Mouse (Mus musculus) liver, adult (tissue): ENCODE measurements around the gene Schip1.

Experiments
- GATA4 ChIP-seq: IDR thresholded peaks from 2 replicates; pipeline ENCODE4 v1.6.1; 2014; ENCODE audit warnings: mild to moderate bottlenecking, low read length; ENCODE audit not compliant: insufficient replicate concordance

Gene Schip1

DNA sequence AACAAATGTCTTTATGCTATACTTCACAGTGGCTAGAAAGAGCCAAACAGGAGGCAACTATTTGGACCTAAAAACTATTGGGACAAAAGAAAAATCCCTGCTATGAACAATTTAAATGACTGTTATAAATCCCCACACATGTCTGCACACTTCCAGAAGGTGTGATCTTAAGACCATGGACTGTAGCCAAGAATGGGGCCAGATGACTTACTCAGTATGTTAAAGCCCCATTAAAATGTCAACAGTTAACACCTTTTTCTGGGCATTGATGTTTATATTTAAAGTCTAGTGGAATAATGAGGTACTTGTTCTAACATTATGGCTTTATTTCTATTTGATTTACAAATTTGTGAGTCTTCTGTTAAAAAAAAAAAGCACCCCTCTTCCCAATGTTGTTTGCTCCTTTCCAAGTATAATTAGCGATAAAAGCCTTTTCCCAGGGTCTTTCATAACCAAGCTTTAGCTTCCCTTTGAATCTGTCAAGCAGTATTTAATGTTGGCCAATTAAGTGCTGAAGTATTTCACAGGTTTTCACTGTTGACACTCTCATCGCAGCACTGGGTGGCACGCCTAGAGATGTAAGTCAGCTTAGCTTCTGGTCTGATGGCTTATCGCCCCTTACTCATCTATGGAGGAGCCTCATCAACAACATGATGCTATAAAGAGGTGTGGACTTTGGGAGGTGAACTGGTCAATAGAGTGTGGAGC is 32.3 kb downstream of the Schip1 start:
- no peak for TF ChIP-seq GATA4

- no peak for TF ChIP-seq GATA4
These were observed 36.7 kb downstream of the Schip1 start for GRCm38 (mm10) chr3:68101343-68101742.

GRCm38 (mm10) chr3:68105081-68105685 is 40.6 kb downstream of the Schip1 start:
- TF ChIP-seq GATA4: no peak

DNA sequence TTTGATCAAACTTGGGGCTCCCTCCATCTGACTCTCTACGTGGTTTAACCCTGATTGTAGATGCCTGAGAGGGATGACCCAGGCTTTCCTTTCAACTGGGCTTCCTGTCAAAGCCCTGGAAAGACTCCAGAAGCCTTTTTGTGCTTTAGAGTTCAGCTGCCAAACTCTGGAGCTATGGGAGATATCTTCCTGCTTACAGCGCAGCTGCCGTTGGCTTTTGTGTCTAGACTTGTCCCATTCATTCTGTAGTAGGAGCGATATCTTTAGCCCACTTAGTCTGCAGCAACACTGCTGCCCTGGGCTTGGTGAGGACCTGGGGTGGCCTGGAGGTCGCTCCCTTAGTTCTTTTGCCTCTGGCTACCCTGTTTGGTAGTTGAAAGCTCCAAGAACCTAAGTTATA is 56.7 kb downstream of the Schip1 start:
- TF ChIP-seq GATA4: no peak

DNA sequence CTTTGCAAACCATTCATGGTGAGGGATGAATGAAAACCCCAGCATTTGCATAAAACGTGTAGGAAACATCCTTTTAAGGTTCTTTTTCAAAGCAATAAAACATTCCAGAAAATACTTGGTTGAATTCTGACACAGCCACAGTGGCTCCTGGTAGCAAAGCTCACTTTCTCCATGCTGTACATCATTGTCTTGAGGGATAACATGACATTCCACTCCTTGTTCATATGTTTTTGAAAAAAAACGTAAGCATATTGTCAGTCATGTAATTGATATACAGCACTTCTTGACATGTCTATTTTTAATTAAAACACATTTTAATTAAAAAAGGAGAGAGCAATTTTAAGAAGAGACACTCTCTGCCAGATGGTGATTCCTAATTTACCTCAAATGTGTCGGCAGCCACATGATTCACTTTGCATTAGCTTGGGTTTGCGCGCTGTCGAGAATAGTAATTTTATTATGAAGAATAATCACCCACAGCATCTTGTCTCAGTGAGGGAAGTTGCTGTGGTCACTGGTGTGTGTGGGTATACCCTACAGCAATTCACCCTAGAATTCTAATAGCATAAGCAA is 61.8 kb downstream of the Schip1 start:
- TF ChIP-seq GATA4: no peak

- TF ChIP-seq GATA4: no peak
These were observed 65.8 kb downstream of the Schip1 start for GRCm38 (mm10) chr3:68130386-68130785.

DNA sequence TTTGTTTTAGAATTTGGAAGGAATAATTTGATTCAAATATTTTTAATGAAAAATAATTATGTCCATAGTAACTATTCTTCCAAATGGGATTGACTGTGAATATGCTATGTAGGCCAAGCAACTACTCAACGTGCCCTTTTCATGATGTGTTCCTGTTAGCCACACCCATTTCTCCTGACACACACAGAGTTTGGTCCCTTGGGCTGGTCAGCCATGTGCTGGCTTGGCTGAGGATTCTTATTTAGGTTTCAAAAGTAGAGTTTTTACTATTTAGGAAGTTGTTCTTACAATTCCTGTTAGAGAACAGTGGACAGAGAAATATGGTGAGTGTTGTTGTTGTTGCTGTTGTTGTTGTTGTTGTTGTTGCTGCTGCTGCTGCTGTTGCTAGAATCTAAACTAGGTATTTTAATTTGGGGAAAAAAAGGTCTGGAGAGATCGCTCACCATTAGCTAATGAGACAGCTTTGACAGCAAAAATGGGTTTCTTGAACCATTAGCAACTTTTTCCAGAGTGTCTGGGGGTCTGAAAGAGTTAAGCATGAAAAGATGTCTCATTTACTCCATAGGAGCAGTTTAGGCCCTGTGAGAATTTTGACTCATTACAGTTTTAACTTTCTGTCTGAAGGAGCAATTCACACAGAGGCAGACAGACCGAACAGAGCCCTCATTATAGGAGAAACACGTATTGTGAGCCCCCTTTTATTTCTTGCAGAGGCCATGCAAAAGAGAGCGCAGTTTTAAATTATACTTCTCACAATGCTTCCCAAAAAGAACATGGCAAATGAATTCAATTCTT is 74.4 kb downstream of the Schip1 start:
- TF ChIP-seq GATA4: no peak

- no peak for TF ChIP-seq GATA4
These were observed 86.1 kb downstream of the Schip1 start for GRCm38 (mm10) chr3:68150688-68151087.

DNA sequence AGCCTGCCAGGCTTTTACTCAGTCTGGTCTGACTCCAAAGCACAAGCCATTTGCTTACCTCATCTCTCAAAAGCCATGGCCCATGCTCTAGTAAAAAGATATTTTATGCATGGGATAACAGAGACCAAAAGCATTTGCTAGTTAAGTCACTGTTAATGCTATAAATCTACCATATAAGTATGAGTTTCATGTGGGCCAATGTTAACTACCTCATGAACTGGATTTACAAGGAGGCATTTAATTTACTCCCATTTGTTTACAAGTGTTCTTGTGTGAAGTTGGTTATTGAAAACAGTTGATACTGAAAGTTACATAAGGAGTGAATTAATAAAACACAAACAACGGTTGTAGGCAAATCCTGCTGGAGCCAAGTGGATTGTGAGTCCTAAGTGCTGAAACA is 95.6 kb downstream of the Schip1 start:
- TF ChIP-seq GATA4: no peak

DNA sequence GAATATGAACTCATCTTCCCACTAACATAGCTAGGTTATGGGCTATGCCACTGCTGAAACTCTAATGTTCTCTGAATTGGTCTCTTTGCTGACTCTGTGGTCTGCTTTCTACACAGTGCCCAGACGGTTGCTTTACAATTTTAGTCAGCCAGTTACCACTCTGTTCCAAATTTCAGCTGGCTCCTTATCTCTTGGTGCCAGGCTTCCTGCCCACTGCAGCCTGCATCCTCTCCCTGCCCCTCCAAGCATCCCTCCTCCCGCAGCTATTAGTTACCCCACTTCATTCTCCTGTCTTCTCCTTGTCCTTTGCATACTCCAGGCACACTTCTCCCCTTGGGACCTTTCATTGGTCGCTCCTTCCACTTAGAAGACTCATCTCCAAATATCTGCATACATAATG is 96.2 kb downstream of the Schip1 start:
- no peak for TF ChIP-seq GATA4

DNA sequence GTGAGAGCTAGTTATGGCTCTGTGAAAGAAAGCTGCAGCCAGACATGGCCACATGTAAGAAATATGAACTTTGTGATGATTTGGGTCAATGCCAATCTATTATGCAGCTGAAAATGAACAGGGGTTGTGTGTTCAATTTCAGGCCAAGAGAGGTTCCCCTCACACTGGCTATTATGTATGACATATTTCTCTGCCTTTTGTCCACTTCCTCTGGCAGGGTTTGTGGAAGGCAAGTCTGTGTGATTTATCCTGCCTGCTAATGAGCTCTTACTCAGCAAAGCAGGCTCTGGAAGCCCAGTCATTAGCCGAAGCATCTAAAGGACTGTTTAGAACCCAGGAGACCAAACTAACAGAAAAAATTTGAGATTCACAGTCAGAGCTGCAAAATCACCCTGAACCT is 113.6 kb downstream of the Schip1 start:
- TF ChIP-seq GATA4: no peak

DNA sequence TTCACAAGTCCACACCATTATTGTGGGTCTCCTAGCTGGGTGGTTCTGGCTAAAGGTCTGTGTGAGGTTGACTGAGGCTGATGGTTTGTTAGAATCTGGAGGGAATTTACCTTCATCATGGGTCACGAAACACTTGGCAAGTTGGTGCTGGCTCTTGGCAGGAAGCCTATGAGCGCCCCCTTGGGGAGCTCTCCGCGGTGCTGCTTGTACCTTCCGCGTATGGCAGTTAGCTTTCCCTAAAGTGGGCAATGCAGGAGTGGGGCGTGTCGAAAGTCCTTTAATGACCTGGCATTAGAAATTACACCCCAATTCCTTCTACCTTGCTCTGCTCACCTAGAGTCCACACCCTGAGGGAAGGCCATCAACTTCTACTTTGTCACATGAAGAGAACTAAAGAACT is 122.9 kb downstream of the Schip1 start:
- no peak for TF ChIP-seq GATA4

GRCm38 (mm10) chr3:68189100-68189499 is 124.5 kb downstream of the Schip1 start:
- TF ChIP-seq GATA4: no peak

GRCm38 (mm10) chr3:68196933-68197332 is 132.3 kb downstream of the Schip1 start:
- no peak for TF ChIP-seq GATA4

DNA sequence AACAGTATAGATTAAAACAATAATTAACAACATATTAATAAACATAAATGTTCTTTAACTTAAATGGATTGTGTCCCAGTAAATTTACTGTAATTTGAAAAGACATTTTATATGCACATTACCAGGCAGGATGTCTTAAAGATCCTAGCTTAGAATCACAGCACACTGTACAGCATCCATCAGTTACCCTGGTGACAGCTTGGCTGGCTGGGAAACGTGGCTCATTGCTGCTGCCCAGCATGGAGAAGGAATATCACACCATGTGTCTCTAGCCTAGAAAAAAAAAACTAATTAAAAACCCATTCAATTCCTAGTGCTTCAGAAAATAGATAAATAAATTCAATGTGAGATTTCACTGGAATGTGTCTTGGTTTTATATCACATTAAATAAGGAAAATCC is 136.6 kb downstream of the Schip1 start:
- TF ChIP-seq GATA4: no peak
